Mouse (Mus musculus) mouse trophoblast stem cell (cell line): ENCODE measurements at regions not wholly inside any gene's neighbourhood (a gene's known extent, or its start where the extent isn't known, plus 50 kb on each side); places are given as distances from the start of the nearest gene placed in this dataset.
"Not testable (repeated sequence)": the region's sequence is repeated elsewhere in the genome, so short reads cannot be mapped to it uniquely, and the experiment has no call there.

Source experiments
- in situ Hi-C, 2 experiments: fragments of 300-500 bp; cut with MseI, MboI; formaldehyde crosslinking; loops; 2 replicates in 1 of 2; 3 replicates in 1 of 2; pipeline ENCODE4 v1.15.1; 2025

DNA sequence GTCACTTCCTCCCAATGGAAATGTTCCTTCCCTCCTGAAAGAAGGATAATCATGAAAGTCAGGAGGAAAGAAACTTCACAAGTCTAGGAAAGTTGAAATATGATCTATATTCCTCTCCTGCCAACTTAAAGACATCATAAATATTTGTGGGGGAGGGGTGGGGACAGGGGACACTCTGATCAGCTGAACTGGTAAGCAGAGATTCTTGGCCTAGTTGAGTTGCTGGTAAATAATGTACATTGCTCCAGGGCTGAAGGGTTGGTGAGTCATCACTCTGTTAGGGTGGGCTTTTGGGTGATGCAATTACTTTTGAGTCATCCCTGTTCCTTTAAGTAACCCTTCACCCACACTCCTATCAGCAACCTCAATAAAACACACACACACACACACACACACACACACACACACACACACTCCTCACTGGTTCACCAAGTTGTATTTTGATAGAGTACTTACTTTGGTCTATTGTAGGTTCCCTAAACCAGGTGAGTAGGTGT lies 56.0 kb downstream of the Ccdc71l start:
- in situ Hi-C loops, result no loop called here

DNA sequence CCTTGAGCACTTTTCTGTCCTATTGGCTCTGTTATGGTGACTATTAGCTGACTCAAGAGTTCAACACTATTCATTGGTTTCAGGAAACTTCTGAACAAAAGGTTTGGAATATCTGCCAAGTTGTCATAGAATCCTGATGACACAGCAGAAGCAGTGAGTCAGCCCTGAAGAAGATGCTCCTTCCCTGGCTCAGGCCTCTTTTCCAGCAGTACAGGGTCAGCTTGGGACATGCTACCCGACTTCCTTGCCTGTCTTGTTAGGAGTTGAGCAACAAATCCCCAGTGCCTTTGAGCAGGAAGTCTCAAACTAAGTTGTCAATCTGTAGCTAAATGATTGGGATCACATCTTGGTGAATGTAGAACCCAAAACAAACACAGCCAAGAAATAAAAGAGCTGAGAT lies 56.6 kb downstream of the Ccdc71l start:
- in situ Hi-C loops, result no loop called here

DNA sequence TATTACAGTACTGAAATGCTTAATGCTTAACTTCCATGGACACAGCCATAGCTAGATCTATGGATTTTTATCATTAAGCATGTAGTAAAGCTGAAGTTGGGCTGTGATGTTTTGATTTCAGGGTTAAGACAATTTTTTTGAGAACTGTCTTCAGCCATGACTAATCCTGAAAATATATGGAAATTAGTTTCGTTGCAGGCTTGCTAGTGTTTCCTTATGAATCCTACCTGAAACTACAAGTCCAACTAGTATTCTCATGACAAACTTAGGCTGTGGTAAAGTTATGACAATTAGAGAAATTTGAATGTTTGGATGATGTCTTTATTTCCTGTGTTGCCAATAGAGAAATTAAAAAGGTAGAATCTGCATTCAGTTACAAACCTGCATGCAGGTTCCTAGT lies 59.7 kb downstream of the Ccdc71l start:
- in situ Hi-C loops, result no loop called here

DNA sequence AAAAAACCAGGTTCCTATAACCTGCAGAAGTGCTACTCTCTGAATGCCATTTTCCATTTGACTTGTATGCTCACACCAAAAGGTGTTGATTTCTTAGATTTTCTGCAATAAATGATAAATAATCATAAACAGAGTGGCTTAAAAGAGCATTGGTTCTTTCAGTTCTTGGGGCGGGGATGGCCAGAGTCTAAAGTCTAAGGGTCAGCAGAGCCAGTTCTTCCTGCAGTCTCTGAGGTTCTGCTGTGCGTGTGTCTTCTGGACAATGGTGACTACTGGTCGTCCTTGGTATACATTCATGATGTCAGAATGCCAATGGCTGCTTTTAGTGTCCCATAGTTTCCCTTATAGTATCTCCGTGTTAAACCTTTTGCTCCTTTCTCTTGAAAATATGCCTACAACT lies 66.3 kb downstream of the Ccdc71l start:
- in situ Hi-C loops, result no loop called here

DNA sequence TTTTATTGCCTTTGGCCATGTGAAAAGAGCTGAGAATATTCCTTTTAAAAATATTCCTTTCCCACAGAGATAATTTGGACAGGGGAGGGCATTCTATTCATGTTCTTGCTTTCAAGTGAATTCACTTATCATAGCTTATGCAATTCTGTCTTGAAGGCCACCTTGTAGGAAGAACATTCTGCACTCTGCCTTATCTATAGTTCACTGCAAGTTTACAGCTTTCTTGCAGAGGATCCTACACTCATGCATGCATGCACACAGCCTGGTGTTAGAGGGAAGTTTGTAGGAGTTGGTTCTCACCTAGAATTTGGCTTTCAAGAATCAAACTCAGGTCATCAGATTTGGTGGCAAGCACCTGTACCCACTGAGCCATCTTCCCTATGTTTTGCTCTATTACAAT lies 67.4 kb downstream of the Ccdc71l start:
- in situ Hi-C loops, result no loop called here

DNA sequence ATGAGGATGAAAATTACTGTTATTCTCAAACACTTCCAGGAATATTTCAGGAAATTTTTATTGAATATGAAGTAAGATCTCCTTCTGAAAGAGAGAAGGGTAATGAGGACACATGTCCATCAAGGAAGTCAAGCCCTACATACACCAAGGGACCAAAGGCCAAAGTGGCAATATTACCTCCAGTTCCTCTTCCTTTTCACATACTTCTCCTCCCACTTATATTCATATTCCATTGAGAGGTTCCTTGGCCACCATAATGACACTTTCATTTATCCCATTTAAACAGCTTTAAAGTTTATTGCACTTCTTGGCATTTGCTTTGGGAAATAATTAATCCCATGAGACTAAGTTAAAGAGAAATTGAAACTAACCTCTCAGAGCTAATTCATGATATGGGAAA lies 70.9 kb downstream of the Ccdc71l start:
- in situ Hi-C loops, result no loop called here

DNA sequence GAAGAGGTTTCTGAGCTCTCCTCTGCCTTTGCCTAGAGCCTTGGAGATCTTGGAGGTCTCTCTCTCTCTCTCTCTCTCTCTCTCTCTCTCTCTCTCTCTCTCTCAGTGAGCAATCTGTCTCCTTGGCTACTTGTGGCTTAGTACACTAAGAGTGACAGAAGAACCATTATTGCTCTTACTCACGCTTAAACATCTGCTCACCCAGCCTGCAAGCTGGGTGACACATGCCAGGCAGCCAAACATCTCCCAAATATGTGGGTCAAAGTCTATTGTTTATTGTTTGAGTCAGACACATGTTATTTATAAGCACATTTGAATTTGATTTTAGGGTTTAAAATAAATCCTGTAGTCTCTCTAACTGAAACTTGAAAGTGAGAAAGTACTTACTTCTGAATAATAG lies 72.7 kb downstream of the Ccdc71l start:
- in situ Hi-C loops, result no loop called here

DNA sequence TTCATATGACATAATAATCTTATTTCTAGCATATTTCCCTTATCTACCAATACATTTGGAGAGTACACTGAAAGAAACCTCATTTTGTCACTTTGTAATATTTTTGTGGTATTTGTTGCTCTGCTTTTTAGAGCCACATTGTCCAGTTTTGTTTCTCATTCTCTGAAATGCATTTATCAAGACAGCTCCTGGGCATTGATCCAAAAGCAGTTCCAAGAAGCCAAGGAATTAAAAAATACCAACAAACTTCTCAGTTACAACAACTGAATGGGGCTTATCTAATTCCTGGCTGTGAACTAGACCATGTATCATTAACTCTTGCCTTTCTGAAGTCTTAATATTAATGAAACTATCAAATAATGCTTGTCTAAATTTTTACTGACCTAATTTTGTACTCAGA lies 76.3 kb downstream of the Ccdc71l start:
- in situ Hi-C loops, result no loop called here

DNA sequence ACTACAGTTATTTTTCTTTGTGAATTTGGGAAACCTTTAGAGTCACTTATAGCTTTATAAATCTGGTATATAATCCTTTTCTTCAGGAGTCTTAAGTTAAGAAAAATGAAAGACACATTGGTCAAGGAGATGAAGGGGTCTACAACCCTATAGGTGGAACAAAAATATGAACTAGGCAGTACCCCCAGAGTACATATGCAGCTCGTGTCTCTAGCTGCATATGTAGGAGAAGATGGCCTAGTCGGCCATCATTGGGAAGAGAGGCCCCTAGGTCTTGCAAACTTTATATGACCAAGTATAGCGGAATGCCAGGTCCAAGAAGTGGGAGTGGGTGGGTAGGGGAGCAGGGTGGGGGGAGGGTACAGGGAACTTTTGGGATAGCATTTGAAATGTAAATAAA lies 76.7 kb downstream of the Ccdc71l start:
- in situ Hi-C loops, result not testable (repeated sequence)

DNA sequence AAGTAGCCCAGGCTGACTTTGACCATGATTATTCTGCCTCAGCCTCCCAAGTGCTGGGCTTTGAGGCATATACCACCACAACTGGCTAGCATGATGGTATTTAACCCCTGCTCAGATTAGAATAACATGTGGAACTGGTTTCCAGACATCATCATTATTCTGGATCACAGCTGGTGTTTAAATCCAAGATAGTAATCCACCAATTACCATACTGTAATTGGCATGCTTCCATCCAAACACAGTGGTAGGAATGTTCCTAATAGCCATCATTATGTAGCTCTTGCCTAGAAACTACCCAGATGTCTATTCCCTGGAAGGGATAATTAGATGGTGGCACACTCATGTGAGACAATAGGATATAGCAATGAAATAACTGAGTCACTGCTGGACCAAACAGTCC lies 77.4 kb downstream of the Ccdc71l start:
- in situ Hi-C loops, result no loop called here

DNA sequence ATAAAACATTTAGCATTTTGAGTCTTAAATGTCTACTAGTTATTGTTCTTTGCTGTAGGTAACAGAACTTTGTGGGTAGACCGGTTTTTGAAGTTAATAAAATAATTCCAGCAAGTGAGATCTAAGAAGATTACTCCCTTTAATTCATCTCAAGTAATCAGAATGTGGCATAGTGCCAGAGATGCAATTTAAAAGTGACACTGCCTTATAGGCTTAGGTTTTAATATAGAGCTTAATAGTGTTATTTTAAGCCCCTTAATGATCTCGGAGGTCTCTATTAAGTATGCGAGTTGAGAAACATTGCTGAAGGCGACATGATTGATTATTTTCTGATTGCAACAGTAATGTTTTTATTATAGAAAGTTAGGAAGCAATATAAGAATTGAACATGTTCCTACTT lies 78.3 kb downstream of the Ccdc71l start:
- in situ Hi-C loops, result no loop called here

DNA sequence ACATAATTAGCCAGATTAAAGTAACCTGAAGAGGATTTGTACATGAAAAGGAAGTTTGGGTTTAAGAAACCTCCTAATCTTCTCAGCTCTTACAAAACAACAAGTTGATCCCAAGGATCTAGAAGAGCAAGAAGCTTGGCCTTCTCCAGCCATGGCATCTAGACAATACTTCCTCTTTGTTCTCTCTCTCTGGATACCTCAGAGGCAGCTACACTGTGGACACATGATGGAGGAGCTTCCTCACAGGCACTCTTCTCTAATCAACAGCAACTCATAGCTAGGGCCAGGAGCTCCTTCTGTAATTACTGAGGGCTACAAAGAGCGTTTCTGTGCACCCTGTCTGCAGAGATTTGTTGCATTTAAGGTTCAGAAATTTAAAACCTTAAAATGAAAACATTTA lies 79.9 kb downstream of the Ccdc71l start:
- in situ Hi-C loops, result no loop called here

DNA sequence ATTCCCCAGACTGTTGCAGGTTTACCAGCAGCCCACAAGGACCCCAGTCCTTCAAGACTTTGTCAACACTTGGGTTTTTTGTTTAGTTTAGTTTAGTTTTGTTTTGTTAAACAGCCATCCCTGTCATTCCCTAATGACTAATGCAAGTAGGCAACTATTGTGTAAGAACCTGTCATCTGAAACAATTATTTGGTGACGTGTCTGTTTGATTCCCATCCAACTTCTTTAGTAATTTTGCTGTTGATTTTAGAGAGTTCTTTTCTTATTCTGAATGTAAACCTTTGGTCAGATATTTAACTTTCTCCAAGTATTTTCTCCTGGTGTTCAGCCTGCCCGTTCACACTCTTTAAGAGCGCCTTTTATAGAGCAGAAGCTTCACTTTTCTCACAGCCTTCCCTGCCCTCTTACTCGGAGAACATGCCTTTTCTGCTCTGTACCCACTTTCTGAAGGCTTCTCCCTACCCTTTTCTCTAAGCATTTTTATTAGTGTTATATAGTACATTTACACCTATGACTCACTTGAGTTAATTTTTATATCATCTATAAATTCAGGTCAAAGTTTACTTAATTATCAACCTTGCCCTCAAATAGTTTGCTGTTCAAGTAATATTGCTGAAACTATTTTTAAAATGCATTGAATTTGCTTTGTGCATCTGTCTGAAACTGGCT lies 82.0 kb downstream of the Ccdc71l start:
- in situ Hi-C loops, result no loop called here

DNA sequence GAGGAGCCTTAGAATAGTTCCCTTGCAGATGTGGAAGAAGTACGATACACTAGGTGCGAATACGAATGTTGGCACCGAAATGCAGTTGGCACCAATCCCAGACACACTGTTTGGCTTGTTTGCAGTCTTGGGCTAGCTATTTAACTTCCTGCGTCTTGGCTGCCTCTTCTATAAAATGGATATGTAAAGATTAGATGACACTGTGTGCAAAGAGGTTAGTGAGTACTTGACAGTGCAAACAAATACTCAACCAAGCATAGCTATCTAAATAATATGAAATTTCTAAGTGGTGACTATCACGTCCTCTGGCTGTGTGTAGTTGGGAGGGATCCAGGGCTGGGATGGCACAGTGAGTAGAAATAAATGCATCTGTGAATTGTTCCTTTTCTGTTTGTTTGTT lies 86.9 kb downstream of the Ccdc71l start:
- in situ Hi-C loops, result no loop called here

DNA sequence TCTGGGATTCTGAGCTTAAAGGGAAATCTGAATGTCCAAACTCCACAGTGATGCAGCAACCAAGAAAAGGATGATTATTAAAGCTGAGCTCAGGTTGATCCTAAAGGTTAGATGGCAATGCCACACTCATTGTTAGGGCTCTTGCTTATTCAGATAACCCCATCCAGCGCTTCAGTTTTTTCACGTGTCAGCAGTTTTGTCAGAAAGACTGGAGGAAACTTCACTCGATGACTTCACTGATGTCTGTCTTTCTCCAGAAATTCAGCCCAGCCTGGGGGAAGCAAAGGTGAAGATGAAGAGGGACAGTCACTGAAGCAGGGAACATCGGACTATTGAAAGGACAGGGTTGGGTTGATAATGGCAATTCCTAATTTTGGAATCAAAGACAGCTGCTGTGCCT lies 91.4 kb downstream of the Ccdc71l start:
- in situ Hi-C loops, result no loop called here

DNA sequence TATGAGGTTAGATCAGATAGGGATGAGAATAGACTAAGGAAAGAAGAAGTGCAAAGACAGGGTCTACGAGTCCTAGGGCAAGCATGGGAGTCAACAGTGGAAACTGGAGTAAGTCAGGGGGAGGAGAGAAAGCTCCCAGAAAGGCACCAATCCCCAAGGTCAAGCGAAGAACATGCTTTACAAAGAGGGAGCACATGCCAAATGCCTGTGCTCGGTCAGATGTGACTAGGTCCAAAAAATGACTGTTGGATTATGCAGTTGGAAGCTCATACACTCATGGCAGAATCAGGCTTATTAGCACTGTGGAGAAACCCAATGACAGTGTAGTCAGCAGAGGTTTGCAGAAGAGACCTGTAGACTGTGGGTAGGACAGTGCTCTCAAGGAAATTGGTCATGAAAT lies 100.9 kb downstream of the Ccdc71l start:
- in situ Hi-C loops, result no loop called here

DNA sequence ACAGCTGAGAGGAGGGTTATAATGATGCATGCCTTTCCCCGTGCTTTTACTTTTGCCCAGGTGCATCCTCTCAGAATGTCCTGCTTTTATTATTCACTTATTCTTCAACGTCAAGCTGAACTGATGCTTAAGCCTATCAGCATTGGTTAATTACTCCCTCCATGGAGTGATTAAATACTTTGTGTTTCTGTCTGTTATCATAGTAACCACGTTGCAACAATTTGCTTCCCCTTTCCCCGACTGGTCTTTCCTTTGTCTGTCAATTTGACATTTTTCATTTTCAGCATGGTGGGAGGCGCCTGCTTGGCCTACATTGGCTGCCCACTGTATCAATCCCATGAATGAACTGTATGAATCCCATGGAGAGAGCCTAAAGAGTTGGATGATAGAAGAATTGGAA lies 101.8 kb downstream of the Ccdc71l start:
- in situ Hi-C loops, result no loop called here

DNA sequence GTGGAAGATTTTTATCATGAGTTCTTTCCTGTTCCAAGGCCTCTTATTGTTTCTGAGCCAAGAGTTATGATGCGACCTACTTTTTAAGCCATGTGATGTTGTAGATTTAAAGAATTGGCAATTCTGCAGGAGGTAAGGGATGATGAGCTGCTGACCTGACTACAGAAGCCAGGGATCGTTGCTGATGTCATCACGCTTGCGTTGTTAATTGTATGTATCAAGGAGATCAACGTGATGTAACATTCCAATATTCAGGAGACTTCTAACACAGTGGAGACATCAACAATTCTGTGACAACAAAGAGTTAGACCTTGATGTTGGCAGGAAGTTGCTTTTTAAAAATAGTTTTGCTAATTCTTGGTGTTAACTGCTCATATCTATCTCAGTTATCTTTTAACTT lies 102.5 kb downstream of the Ccdc71l start:
- in situ Hi-C loops, result no loop called here

DNA sequence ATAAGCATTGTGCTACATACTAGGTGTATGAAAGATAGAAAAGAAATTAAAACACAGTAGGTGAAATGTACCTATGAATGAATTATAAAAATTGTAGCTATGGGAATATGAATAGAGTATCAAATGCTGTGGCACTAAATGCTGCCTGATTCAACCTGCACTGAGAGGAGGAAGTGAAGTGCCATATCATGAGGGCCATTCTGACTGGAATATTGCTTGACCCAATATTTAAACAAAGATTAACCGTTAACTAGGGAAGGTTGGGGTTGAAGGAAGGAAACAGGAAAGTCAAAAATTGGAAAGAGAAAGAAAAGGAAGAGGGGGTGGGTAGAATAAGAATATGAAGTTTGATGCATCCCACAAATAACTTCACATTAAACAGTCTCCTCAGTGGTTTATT lies 103.8 kb downstream of the Ccdc71l start:
- in situ Hi-C loops, result no loop called here

DNA sequence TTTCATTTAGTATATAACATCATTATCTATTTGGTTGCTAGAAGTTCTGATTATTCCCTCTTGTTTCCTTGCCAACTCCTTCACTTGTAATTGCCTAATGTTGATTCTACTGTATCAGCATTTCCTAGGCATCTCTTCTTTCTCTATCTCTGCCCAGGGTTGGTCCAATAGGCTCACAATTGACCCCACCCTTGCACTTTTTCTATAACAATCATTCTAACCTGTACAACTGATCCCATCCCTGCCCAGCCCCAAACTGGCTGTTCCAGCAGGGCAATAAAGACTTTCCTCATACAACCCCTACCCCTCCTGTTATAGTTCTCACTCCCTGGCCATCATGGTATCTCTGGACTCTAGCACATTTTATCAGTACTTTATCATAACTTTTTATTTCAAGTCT lies 104.3 kb downstream of the Ccdc71l start:
- in situ Hi-C loops, result no loop called here

DNA sequence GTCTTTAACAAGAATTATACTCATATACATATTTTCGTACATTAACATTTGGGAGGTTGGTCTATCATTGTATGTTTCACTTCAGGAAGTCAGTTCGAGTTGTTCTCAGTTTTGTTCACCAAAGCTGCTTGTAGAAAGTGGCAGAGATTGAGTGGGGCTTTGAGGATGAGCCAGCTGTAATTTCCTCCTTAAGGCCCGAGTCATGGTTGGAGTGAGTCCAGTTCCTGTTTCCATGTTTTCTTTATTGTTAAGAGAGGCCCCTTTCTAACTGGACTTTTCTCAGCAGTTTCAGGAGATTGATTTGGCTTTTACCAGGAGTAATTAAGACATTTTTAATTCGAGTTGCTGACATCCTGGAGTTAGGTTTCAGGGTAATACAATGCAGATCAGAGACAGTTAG lies 107.7 kb downstream of the Ccdc71l start:
- in situ Hi-C loops, result no loop called here

DNA sequence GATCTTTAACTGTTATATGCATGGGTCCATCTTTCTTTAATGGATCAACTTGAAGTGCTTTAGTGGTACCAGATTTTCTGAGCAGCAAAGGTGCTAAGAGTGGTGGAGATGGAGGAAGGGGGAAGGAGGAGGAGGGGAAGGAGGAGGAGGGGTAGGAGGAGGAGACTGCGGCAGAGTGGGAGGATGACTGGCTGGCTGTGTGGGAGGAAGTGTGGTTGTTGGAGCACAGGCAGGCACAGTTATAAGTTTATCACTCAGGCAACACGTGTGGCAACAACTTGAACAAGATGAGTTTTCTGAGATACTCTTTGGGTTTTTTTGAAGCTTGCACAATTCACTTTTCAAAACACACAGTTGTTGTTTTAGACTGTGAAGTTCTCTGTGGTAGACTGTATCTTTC lies 108.2 kb downstream of the Ccdc71l start:
- in situ Hi-C loops, result no loop called here

DNA sequence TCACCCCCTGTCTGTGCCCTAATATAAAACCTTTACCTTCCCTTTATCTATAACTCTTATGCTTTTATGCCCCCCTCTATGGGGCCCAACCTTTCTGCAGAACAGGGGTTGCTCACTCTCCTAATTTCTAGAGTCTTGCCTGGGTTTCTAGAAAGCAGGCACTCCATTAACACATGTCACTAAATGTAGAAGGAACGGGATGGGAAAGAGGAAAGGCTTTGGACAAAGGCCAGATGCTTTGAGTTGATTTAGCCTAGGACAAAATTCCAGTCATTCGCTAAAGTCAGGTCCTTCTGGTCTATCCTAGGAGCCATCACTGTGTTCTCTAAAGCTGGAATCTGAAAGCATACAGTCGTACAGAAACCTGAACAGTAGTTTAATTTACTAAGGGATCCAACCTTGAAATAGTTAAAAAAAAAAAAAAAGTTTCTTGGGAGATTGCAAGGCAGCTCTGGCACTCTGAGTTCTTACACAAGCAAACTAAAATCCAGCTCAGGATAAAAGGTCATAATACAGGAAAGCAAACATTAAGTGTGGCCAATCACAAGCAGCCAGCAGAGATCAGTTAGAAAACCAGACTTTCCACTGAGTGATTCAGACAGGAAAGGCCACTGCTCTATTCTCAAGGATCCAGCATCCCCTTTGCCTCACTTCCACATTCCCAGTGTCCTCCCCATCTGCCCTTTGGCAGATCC lies 109.5 kb downstream of the Ccdc71l start:
- in situ Hi-C loops, result no loop called here

DNA sequence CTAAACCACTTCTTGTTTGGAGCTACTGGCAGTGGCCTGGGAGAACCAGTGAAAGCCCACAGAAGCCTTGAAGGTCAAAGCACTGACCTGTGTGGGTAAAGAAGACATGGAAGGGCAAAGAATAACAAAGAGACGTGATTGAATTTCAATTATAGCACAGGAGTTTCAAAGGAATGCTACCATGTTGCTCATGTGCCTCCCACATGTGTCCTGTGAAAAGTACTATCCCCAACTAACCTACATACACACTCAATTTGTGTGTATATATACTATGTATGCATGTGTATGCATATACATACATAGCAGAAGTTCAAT lies 110.0 kb downstream of the Ccdc71l start:
- in situ Hi-C loops, result no loop called here
